8 mouse cellular contexts compared by ENCODE assay signal in genomic region chr4:147903601-147904000, GRCm38 (mm10). TPM values are rescaled to one million over a fixed set of nuclear protein-coding genes. Genes with fewer than 3 reads are reported as not detected.
A peak's percentile ranks its signal among the peaks of the same experiment; 100 is the strongest.
DNase-seq lines count a peak whose midpoint lies in the region; ATAC-seq lines count a peak whose summit lies in the region.

No protein-coding gene starts in this region.

- no peak for ATAC-seq in lung, embryonic 15.5 days (ENCODE audit: borderline replicate concordance, extremely low read depth, low FRiP score, low TSS enrichment)
- ATAC-seq in embryonic facial prominence, embryonic 15.5 days (ENCODE audit: insufficient number of reproducible peaks, low FRiP score, low TSS enrichment, low read depth): no peak
- ATAC-seq in limb, embryonic 11.5 days (ENCODE audit: insufficient number of reproducible peaks, low FRiP score, low TSS enrichment, low read depth): no peak
- ATAC-seq in stomach, embryonic 14.5 days (ENCODE audit: insufficient number of reproducible peaks, insufficient read depth, low FRiP score, low read depth): no peak

- no peaks in the 10 kb centered on the region for H3K27me3 ChIP-seq in lung, embryonic 15.5 days
- H3K27me3 ChIP-seq in embryonic facial prominence, embryonic 15.5 days: no peaks in the 10 kb centered on the region
- no peaks in the 10 kb centered on the region for H3K27me3 ChIP-seq in limb, embryonic 11.5 days (ENCODE audit: control insufficient read depth, insufficient read depth, low read length)
- no peaks in the 10 kb centered on the region for H3K27me3 ChIP-seq in stomach, embryonic 14.5 days (ENCODE audit: control insufficient read depth, insufficient read depth, low read length)

- peak overlapping the region; percentile 98 for H3K4me3 ChIP-seq in lung, embryonic 15.5 days
- H3K4me3 ChIP-seq in embryonic facial prominence, embryonic 15.5 days (replicated peaks): peak overlapping the region; percentile 93
- peak overlapping the region; percentile 92 for H3K4me3 ChIP-seq in limb, embryonic 11.5 days (ENCODE audit: low read depth, low read length)
- H3K4me3 ChIP-seq in stomach, embryonic 14.5 days (ENCODE audit: low read depth, low read length): peak overlapping the region; percentile 82

- peaks cover 13% of the 10 kb centered on the region for H3K36me3 ChIP-seq in lung, embryonic 15.5 days
- H3K36me3 ChIP-seq in embryonic facial prominence, embryonic 15.5 days: peaks cover 39% of the 10 kb centered on the region
- H3K36me3 ChIP-seq in limb, embryonic 11.5 days (ENCODE audit: control insufficient read depth, insufficient read depth, low read length): no peaks in the 10 kb centered on the region; the same call in 1 of the 2 replicates
- H3K36me3 ChIP-seq in stomach, embryonic 14.5 days (ENCODE audit: control insufficient read depth, insufficient read depth, low read length): peaks cover 21% of the 10 kb centered on the region; the same call in 1 of the 2 replicates

- no peak for DNase-seq in lung, postnatal 4 days
- DNase-seq in limb, embryonic 11.5 days (ENCODE audit: low spot score): no peak
- no peak for DNase-seq in right cerebral cortex, adult 18-20 months
- DNase-seq in frontal cortex, postnatal 25 days (ENCODE audit: low spot score in 2 of 2): no peak
- DNase-seq in left cerebral cortex, adult 18-20 months (ENCODE audit: low spot score in 2 of 2): no peak

- no peak overlapping the region for H3K27ac ChIP-seq in lung, embryonic 15.5 days
- no peak overlapping the region for H3K27ac ChIP-seq in embryonic facial prominence, embryonic 15.5 days (replicated peaks)
- H3K27ac ChIP-seq in limb, embryonic 11.5 days (replicated peaks; ENCODE audit: low read depth, low read length): no peak overlapping the region
- H3K27ac ChIP-seq in stomach, embryonic 14.5 days (ENCODE audit: low read length): no peak overlapping the region

- no peaks in the 10 kb centered on the region for H3K9me3 ChIP-seq in lung, embryonic 15.5 days
- H3K9me3 ChIP-seq in embryonic facial prominence, embryonic 15.5 days (replicated peaks): no peaks in the 10 kb centered on the region
- no peaks in the 10 kb centered on the region for H3K9me3 ChIP-seq in limb, embryonic 11.5 days (ENCODE audit: control insufficient read depth, low read length)
- no peaks in the 10 kb centered on the region for H3K9me3 ChIP-seq in stomach, embryonic 14.5 days (ENCODE audit: control insufficient read depth, low read depth, low read length)

- peaks cover 11% of the 10 kb centered on the region for H3K4me1 ChIP-seq in lung, embryonic 15.5 days
- H3K4me1 ChIP-seq in embryonic facial prominence, embryonic 15.5 days: peaks cover 14% of the 10 kb centered on the region
- H3K4me1 ChIP-seq in limb, embryonic 11.5 days (ENCODE audit: control insufficient read depth, insufficient read depth, low read length): peaks cover 7% of the 10 kb centered on the region; the same call in 1 of the 2 replicates
- peaks cover 6% of the 10 kb centered on the region; the same call in 1 of the 2 replicates for H3K4me1 ChIP-seq in stomach, embryonic 14.5 days (ENCODE audit: control insufficient read depth, insufficient read depth, low read length)

- H3K4me2 ChIP-seq in lung, embryonic 15.5 days: peak overlapping the region; percentile 63
- H3K4me2 ChIP-seq in embryonic facial prominence, embryonic 15.5 days (replicated peaks): peak overlapping the region; percentile 56
- peak overlapping the region; percentile 48 for H3K4me2 ChIP-seq in limb, embryonic 11.5 days (ENCODE audit: low read depth, severe bottlenecking)
- H3K4me2 ChIP-seq in stomach, embryonic 14.5 days (replicated peaks; ENCODE audit: low read depth, low read length): peak overlapping the region; percentile 78

- peak overlapping the region; percentile 92 for H3K9ac ChIP-seq in lung, embryonic 15.5 days
- peak overlapping the region; percentile 84; the same call in 1 of the 2 replicates for H3K9ac ChIP-seq in embryonic facial prominence, embryonic 15.5 days
- no peak overlapping the region for H3K9ac ChIP-seq in limb, embryonic 11.5 days (ENCODE audit: low read length)
- peak overlapping the region; percentile 72; the same call in 1 of the 2 replicates for H3K9ac ChIP-seq in stomach, embryonic 14.5 days (replicated peaks; ENCODE audit: low read depth, low read length)

- WGBS in lung, embryonic 15.5 days: 75% methylated on average over 3 of the region's 3 CpGs
- 80% methylated on average over 3 of the region's 3 CpGs for WGBS in embryonic facial prominence, embryonic 15.5 days
- WGBS in limb, embryonic 11.5 days: 90% methylated on average over 3 of the region's 3 CpGs
- WGBS in stomach, embryonic 14.5 days: 72% methylated on average over 3 of the region's 3 CpGs

RNA-seq across cellular contexts. Expression of gene Mfn2, which starts 0.9 kb away (rescaled TPM):
- polyA plus RNA-seq in lung, embryonic 15.5 days (2015; fragmentation: Nextera tagmentation; extraction: Ambion mirVana): 34.0 and 36.2 TPM in 2 replicates
- polyA plus RNA-seq in embryonic facial prominence, embryonic 15.5 days (2015; fragmentation: Nextera tagmentation; extraction: Ambion mirVana): 38.6 and 39.4 TPM in 2 replicates
- 20.7 and 23.7 TPM in 2 replicates for polyA plus RNA-seq in limb, embryonic 11.5 days (2014; fragmentation: Nextera tagmentation; extraction: Ambion mirVana)
- 26.5 and 29.8 TPM in 2 replicates for polyA plus RNA-seq in stomach, embryonic 14.5 days (2014; fragmentation: Nextera tagmentation; extraction: Ambion mirVana)
- total RNA-seq in left cerebral cortex, adult 18-20 months (2021): 100 to 1,000 TPM; 198 to 204 TPM

RNA-seq across cellular contexts. Expression of gene Plod1, which starts 33.0 kb away (rescaled TPM):
- 46.3 and 48.4 TPM in 2 replicates for polyA plus RNA-seq in lung, embryonic 15.5 days (2015; fragmentation: Nextera tagmentation; extraction: Ambion mirVana)
- 92.0 and 93.3 TPM in 2 replicates for polyA plus RNA-seq in embryonic facial prominence, embryonic 15.5 days (2015; fragmentation: Nextera tagmentation; extraction: Ambion mirVana)
- polyA plus RNA-seq in limb, embryonic 11.5 days (2014; fragmentation: Nextera tagmentation; extraction: Ambion mirVana): 39.0 and 40.9 TPM in 2 replicates
- 53.0 and 56.0 TPM in 2 replicates for polyA plus RNA-seq in stomach, embryonic 14.5 days (2014; fragmentation: Nextera tagmentation; extraction: Ambion mirVana)
- total RNA-seq in left cerebral cortex, adult 18-20 months (2021): 10 to 100 TPM; 12.1 to 12.6 TPM

RNA-seq across cellular contexts. Expression of gene Fv1, which starts 34.8 kb away (rescaled TPM):
- polyA plus RNA-seq in lung, embryonic 15.5 days (2015; fragmentation: Nextera tagmentation; extraction: Ambion mirVana): 8.4 and 10.7 TPM in 2 replicates
- polyA plus RNA-seq in embryonic facial prominence, embryonic 15.5 days (2015; fragmentation: Nextera tagmentation; extraction: Ambion mirVana): 9.1 and 10.9 TPM in 2 replicates
- 14.7 and 16.6 TPM in 2 replicates for polyA plus RNA-seq in limb, embryonic 11.5 days (2014; fragmentation: Nextera tagmentation; extraction: Ambion mirVana)
- 8.6 and 10.0 TPM in 2 replicates for polyA plus RNA-seq in stomach, embryonic 14.5 days (2014; fragmentation: Nextera tagmentation; extraction: Ambion mirVana)
- 10 to 100 TPM; 13.0 to 13.1 TPM for total RNA-seq in left cerebral cortex, adult 18-20 months (2021)

RNA-seq across cellular contexts. Expression of gene Miip, which starts 35.0 kb away (rescaled TPM):
- polyA plus RNA-seq in lung, embryonic 15.5 days (2015; fragmentation: Nextera tagmentation; extraction: Ambion mirVana): 44.2 and 44.9 TPM in 2 replicates
- 40.3 and 43.2 TPM in 2 replicates for polyA plus RNA-seq in embryonic facial prominence, embryonic 15.5 days (2015; fragmentation: Nextera tagmentation; extraction: Ambion mirVana)
- polyA plus RNA-seq in limb, embryonic 11.5 days (2014; fragmentation: Nextera tagmentation; extraction: Ambion mirVana): 33.2 and 34.1 TPM in 2 replicates
- polyA plus RNA-seq in stomach, embryonic 14.5 days (2014; fragmentation: Nextera tagmentation; extraction: Ambion mirVana): 32.9 and 33.1 TPM in 2 replicates
- 10 to 100 TPM; 15.1 to 15.5 TPM for total RNA-seq in left cerebral cortex, adult 18-20 months (2021)

RNA-seq across cellular contexts. Expression of gene 2510039O18Rik, which starts 37.1 kb away (rescaled TPM):
- polyA plus RNA-seq in lung, embryonic 15.5 days (2015; fragmentation: Nextera tagmentation; extraction: Ambion mirVana): 15.4 and 17.0 TPM in 2 replicates
- 20.6 and 22.0 TPM in 2 replicates for polyA plus RNA-seq in embryonic facial prominence, embryonic 15.5 days (2015; fragmentation: Nextera tagmentation; extraction: Ambion mirVana)
- 17.4 and 19.7 TPM in 2 replicates for polyA plus RNA-seq in limb, embryonic 11.5 days (2014; fragmentation: Nextera tagmentation; extraction: Ambion mirVana)
- polyA plus RNA-seq in stomach, embryonic 14.5 days (2014; fragmentation: Nextera tagmentation; extraction: Ambion mirVana): 17.6 and 20.0 TPM in 2 replicates
- total RNA-seq in left cerebral cortex, adult 18-20 months (2021): 10 to 100 TPM; 29.6 to 32.6 TPM
